Mouse (Mus musculus) frontal cortex, postnatal 36 days (tissue): ENCODE results near the gene Rae1.

Experiments used
- DNase-seq, 2 experiments: peaks; one replicate each; pipeline ENCODE4 v3.0.0; 2022; ENCODE audit warnings: low spot score in 2 of 2

Gene Rae1

DNA sequence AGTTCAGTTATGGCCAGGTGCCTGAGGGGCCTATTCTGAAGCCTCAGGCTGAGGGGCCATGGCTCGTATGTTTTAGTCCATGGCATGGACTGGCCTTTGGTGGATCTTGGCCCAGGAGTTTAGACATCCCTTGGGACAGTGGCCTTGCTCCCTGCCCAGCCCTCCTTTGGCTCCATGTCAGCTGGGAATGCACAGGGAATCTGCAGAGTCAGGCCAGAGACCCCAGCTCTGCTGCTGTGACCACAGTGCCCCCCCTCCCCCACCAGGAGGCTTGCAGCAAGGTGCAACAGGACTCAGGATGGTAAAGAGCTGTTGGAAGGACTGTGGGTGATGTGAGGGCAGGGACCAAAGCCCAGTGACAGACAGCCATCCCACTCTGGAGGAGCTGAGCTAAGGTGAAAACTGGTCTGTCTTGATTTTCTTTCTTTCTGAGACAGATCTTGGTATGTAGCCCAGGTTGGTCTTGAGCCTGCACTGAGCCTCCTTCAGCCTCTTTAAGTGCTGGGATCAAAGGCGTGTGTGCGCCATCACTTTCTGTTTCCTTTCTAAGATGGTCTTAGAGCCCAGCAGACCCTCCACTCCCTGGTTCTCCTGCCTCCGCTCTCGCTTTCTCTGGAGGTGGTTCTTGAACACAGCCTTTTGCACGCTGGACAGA is 27.4 kb downstream of the Rae1 start:
- DNase-seq = no peak

DNA sequence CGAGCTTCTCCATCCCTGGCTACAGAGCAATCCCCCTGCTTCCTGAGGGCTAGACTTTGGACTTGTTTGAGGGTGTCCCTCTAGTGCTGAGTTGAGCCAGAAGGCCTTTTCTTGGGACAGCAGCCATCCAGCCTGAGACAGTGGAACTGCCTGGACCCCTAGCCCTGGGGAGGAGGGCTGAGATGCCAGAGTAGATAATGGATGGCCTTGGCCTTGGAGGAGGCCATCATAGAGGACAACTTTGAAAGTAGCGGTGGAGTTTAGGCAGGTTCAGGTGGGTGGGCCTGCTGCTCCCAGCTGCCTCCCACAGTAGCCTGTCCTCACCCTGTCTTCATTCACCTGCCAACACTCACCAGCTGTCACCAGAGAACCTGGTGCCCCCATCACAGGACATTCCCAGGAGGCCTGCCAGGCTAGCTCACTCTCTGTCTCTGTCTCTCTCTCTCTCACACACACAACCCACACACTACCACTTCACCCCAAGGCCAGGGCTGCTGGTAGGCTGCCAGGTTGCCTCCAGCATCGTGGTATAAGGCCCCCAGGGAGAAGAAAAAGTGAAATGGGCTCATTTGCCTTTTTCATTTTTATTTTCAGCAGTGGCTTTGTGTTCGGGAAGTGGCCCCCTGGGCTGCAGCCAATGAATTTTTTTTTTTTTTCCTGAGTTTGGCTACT is 28.0 kb downstream of the Rae1 start:
- DNase-seq = no peak

DNA sequence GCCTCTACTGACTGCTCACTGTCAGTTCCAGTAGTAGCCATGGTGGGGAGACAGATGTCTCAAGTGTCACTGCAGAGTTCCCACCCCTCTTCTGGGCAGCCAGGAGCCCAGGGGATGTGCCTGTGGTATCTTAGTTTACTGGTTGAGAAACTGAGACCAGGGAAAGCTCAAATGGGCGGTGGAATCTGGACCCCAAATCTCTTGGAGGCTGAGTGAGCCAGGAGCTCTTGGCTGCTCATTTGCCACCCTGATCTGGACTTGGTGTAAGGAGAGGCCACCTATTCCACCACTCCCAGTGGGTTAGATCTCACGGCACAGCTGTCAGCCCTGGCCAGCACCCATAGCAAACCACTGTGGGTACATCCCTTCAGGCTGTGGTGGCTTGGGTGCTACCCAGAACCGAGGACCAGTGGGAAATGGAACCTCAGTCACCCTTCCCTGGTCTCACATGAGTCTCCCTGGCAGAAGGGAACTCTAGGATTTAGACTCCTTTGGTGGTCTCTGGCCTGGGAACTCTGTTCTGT is 28.7 kb downstream of the Rae1 start:
- no peak for DNase-seq

- DNase-seq = no peak
Measured at GRCm38 (mm10) chr2:173030591-173031338, 30.8 kb downstream of the Rae1 start.

DNA sequence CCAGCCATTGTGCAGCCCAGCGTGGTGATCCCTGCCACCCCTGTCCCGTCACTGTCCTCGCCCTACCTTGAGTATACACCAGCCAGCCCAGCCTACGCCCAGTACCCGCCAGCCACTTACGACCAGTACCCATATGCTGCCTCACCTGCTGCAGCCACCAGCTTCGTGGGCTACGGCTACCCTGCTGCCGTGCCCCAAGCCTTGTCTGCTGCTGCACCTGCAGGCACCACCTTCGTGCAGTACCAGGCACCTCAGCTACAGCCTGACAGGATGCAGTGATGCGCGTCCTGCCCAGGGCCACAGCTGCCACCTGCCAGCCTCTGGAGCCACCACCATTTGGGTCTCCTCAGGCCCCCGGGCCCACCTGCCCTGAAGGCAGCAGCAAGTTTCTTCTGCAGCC is 33.6 kb downstream of the Rae1 start:
- DNase-seq = no peak

- no peak for DNase-seq
Measured at GRCm38 (mm10) chr2:173034998-173035397, 35.1 kb downstream of the Rae1 start.

GRCm38 (mm10) chr2:173035653-173036052 is 35.7 kb downstream of the Rae1 start:
- DNase-seq = no peak

GRCm38 (mm10) chr2:173036055-173036454 is 36.1 kb downstream of the Rae1 start:
- DNase-seq = no peak

DNA sequence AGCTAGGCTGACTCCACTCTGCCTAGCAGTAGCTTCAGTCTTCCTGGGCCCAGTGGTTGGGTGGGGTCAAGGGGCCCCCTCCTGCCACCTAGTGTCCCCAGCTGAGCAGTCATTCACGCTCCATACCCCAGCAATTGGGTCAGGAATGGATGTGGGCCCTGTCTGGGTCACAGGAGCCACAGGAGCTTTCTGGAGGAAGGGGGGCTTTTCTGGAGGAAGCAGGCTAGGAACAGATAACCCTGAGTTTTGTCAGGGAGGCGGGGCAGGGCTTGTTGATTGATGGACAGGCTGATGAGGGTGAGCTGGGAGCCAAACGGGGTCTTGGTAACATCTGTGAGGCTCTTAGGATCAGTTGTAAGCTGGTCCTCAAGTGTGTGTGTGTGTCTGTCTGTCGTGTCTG is 36.7 kb downstream of the Rae1 start:
- no peak for DNase-seq

DNA sequence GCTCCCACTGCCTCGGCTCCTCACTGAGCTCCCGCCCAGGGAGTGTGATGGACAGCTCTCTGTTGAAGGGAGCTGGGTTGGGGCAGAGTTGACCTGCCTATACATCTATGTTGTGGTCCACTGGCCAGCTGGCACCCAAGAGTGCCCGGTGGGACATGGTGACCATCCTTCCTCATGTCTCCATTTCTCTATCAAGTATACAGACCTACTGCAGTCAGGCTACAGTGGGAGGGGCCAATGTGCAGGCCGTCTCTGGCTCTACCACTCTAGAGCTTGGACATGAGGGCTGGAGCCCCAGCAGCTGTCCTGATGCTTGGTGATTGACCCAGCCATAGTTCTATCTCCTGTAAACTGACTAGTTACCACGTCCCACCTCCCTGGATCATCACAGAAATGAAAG is 37.4 kb downstream of the Rae1 start:
- DNase-seq = no peak

- no peak for DNase-seq
Measured at GRCm38 (mm10) chr2:173037827-173038607, 38.1 kb downstream of the Rae1 start.

DNA sequence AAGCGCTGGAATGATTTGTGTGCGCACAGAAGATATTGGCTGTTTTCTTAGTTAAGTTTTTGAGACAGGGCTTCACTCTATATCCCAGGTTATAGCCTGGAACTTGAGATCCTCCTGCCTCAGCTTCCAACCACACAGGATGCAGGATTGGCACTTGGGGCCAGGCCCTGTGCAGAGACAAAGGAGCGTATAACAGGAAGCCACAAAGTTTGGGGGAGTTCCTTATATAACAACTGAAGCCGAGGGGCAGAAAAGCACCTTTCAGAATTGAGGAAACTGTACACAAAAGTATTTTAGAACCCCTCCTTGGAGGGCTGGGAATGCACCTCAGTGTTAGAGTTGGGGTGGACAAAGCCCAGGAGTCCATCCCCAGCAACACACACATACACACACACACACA is 39.1 kb downstream of the Rae1 start:
- DNase-seq = no peak

DNA sequence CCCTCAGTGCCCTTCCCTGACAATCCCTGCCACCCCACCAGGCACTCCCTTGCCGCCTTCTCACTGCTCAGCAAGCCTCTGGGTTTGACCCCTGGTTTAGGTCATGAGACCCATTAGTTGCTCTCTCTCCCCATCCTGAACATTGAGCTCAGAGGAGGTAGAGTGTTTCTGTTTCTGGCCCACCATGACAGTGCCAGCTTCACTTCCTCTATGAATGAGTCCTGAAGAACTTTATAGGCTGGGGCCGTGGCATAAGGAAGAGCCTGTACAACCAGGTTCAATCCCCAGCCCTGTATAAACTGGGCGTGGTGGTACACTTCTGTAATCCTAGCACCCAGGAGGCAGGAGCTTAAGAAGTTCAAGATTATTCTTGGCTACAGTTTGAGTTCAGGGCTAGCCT is 40.9 kb downstream of the Rae1 start:
- no peak for DNase-seq

DNA sequence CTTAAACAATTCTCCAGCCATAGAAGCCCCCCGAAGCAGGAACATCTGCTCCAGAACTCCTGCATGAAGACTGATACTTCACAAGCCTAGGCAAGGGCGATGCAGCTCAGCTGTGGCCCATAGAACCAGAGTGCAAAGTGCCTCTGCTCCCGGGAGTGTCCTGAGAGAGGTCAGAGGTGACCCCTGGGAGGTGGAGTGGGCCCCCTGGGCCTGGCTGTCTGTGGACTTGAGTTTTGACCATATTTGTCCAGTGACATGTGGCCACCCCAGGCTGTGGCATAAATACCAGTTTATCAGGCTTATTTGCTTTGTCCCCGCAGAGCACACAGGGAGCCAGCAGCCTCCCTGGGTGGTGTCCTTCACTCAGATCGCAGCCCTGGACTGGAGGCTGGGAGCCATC is 41.3 kb downstream of the Rae1 start:
- DNase-seq = no peak

- DNase-seq = no peak
Measured at GRCm38 (mm10) chr2:173041893-173042292, 42.0 kb downstream of the Rae1 start.

DNA sequence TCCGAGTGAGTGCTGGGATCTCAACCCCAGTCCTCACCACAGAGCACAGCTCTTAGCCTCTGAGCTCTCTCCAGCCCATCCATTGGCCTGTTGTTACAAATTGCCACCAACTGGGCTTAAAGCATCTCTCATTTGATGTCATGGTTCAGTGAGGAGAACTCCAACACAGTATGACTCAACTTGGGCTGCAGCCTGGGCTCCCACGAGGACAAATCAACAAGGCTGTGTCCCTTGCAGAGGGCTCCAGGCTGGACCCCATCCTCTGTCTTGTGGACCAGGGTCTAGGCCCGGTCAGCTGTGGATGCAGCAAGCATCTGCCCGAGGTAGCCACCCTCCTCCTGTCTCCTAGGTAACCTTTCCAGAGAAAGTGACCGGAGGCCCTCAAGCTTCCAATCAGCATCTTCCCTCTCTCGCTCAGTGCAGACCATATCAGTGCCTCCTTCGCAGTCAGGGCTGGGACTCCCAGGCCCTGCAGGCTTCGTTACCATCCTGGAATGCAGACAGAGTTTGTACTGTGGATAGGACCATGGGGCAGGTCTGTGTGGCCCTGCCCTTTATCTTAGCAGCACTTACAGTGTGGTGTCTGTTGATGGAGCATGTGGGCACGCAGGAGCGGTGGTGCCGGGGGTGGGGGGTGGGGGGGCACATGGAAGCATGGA is 42.7 kb downstream of the Rae1 start:
- no peak for DNase-seq

DNA sequence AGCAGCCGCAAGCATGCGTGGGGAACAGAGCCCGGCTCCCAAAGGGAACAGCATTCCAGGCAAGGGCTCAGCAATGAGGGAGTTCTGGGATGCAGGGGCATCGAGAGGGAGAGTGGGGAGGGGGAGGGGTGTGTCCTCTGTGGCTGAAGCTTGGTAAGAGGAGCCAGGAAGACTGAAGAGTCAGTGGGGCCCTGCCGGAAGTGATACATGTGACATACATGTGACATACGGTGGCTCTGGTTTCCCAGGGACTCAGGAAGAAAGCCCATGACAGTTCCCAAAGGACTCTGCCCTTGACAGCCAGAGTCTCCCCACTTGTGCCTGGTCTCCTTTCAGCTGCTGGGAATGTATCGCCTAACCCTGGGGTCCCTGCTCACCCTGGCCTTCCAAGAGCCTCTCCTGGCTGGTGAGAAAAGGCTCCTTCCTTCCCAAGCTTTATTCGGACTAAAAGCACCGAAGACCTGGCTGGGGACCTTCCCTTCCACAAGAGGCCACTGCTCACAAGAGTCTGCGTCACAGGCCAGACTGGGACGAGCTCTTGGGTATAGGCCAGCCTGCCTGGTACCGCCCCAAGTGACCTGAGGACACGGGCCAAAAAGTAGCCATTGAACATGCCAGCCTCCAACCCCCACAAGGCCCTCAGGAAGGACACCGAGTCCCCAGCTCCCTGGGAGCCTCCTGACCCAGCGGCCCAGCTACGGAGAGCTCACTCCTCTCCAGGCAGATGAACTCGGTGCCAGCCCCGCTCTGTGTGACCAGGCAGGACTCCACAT is 44.5 kb downstream of the Rae1 start:
- DNase-seq = no peak

DNA sequence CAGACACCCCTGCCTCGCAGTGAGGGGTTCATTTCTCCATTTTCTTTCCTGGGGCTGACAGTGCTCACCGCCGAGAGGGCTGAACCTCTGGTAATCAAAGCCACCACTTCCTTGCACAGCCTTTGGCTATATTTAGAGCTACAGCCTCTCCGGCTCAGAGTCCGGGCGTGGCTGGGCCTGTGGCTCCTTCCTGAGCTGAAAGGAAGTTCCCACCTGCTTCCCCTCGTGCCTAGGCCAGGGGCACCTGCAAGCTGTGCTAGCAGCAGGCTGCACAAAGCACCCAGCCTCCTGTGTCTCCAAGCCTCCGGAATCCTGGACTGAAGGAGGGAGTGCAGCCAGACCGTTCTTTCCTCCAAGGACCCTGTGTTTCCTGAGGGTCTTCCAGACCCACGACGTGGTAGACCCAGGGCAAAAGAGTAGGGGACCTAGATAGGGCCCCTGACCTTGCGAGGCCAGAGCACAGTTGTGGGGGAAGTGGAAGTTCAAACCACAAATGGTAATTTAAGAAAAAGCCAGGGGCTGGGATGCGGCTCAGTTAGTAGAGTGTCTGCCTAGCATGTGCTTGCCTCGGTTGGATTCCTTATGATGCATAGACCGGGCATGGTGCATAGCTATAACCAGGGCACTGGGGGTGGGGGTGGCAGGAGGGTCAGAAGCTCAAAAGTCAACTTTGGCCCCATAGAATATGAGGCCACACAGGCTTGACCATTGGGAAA is 46.8 kb downstream of the Rae1 start:
- no peak for DNase-seq

- DNase-seq = no peak
Measured at GRCm38 (mm10) chr2:173047471-173047870, 47.6 kb downstream of the Rae1 start.
